In the genomic region with DNA sequence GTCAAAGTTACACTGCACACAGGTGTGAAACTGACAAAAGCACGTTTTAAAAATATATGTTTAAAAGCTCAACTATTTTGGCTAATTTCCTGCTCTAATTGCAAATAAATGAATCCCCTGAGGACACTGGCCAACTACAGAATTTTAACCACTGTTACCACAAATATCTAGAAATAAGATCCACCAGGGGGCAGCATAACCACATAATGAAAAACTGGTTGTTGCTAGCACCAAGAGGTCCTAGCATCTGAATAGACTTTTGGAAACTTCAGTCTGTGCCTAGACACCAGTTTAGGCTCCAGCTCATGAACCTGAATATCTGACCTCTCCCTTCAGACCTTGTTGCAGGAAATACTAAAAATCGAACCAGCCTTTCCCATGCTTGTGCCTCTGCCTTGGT, we compare ENCODE assay signal across 8 mouse cellular contexts. TPM values are rescaled to one million over a fixed set of nuclear protein-coding genes. Genes with fewer than 3 reads are reported as not detected.
DNase-seq lines count a peak whose midpoint lies in the region; ATAC-seq lines count a peak whose summit lies in the region.

No protein-coding gene starts in this region.

- intact Hi-C loops in left cerebral cortex, postnatal 14 days (cut with DNase I), result no loop called here

- peak; percentile 85 for DNase-seq in heart, adult 8-10 months (ENCODE audit: low spot score)
- DNase-seq in right cerebral cortex, adult 18-20 months, result peak; percentile 30
- no peak for DNase-seq in right cerebral cortex, postnatal 36 days (ENCODE audit: low spot score in 2 of 2)
- peak; percentile 19 for DNase-seq in c-Kit-positive CD71-positive TER-119-positive erythroid progenitor cells, embryonic 14.5 days (ENCODE audit: low spot score)
- peak; percentile 74 to 76 for DNase-seq in left cerebral cortex, postnatal 14 days (ENCODE audit: low spot score in 2 of 2)
- no peak for DNase-seq in natural killer cell, adult 2 months (ENCODE audit: low spot score in 2 of 2)
- no peak for DNase-seq in gastrocnemius, adult 8-10 months (ENCODE audit: low spot score in 2 of 2)

- no peaks in the 10 kb centered on the region for H3K4me1 ChIP-seq in heart, embryonic 11.5 days (ENCODE audit: control insufficient read depth, insufficient read depth, low read length)

- H3K36me3 ChIP-seq in heart, embryonic 11.5 days (ENCODE audit: control insufficient read depth, insufficient read depth, low read length), result no peaks in the 10 kb centered on the region

- no peak for ATAC-seq in heart, embryonic 11.5 days (replicated peaks; ENCODE audit: insufficient number of reproducible peaks, low FRiP score, low TSS enrichment)

- no peak overlapping the region for H3K9ac ChIP-seq in heart, embryonic 11.5 days (ENCODE audit: low read depth, low read length)

- H3K9me3 ChIP-seq in heart, embryonic 11.5 days (replicated peaks; ENCODE audit: control insufficient read depth, low read length), result no peaks in the 10 kb centered on the region

- no peak overlapping the region for H3K4me3 ChIP-seq in heart, embryonic 11.5 days (ENCODE audit: low read depth, low read length)

- no peaks in the 10 kb centered on the region for H3K27me3 ChIP-seq in heart, embryonic 11.5 days (ENCODE audit: control insufficient read depth, insufficient read depth, low read length)

- no peak overlapping the region for H3K4me2 ChIP-seq in heart, embryonic 11.5 days

- no peak overlapping the region for H3K27ac ChIP-seq in heart, embryonic 11.5 days (ENCODE audit: low read depth, low read length)

- 39% methylated on average over 2 of the region's 2 CpGs for WGBS in heart, embryonic 11.5 days (ENCODE audit: insufficient replicate concordance)

RNA-seq across cellular contexts. Expression of a gene that starts 23.2 kb away (rescaled TPM):
- total RNA-seq in heart, adult 8-10 months (2022), result 1 to 10 TPM in 3 of 4 experiments, under 1 TPM in 1; 0.94 to 1.7 (median 1.4) TPM
- polyA plus RNA-seq in heart, embryonic 11.5 days (2014; fragmentation: Nextera tagmentation; extraction: Ambion mirVana), result 0.37 TPM in 1 of 2 replicates, not detected in the other
- total RNA-seq in left cerebral cortex, postnatal 14 days (2021), result under 1 TPM; 0.32 to 0.72 TPM
- under 1 TPM in 3 of 4 experiments, not detected in 1; 0.27 to 0.40 (median 0.31) TPM for total RNA-seq in gastrocnemius, adult 8-10 months (2022)

Comparison
In these comparisons a context has a peak if more than half of its experiments do, and no peak if none do; other contexts are left out.
1. DNase-seq: peak in heart, adult 8-10 months (single experiment), right cerebral cortex, adult 18-20 months (single experiment), c-Kit-positive CD71-positive TER-119-positive erythroid progenitor cells, embryonic 14.5 days (single experiment) and left cerebral cortex, postnatal 14 days (2 of 2); none in right cerebral cortex, postnatal 36 days (0 of 2), natural killer cell, adult 2 months (0 of 2) and gastrocnemius, adult 8-10 months (0 of 2).